Mouse (Mus musculus): ENCODE measurements around the gene Ern2. TPM values are rescaled to one million over a fixed set of nuclear protein-coding genes. Genes with fewer than 3 reads are reported as not detected.

The Ern2 gene
- 0.15 TPM in 1 of 2 replicates, not detected in the other for total RNA-seq (2021)
- long read RNA-seq, result 0 reads

DNA sequence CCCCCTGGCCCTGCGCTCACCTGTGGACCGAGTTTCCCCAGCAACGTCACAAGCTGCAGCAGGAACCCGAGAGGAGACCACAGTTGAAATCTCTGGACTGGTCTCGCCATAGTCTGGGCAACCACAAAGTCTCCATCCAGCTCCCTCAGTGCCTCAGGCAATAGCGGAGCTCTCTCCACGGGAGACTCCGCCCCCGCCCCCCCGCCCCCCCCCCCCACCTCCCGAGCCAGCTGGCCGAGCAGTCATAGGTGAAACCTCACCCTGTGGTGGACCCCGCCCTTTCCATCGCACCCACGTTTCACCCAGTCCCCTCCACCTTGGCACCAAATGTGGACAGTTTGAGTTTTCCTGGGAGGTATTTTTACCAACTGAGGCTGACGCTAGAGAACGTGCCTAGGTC is at the start of gene Ern2:
Gene Ern2 (minus strand): TSS at position 165 of the 400 bp plus-strand sequence.
- no peak for DNase-seq

GRCm38 (mm10) chr7:122230866-122231265 is 44.9 kb upstream of the Ern2 start:
- no peak for DNase-seq

- no peak for DNase-seq
Observed at GRCm38 (mm10) chr7:122229916-122230315, 43.9 kb upstream of the Ern2 start.

DNA sequence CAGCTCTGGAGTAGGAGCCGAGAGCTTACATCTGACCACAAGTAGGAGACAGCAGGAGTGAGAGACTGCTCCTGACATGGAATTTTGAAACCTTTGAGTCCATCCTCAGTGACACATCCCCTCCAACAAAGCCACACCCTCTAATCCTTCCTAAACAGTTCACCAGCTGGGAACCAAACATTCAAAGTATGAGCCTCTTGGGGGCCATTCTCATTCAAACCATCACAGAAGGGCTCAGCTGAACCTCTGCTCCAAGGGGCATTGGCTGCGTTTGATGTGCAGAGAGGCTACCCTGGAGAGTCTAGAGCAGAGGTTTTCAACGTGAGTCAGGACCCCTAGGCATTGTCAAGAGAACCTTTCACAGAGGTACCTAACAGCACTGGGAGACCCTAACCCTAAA is 43.3 kb upstream of the Ern2 start:
- no peak for DNase-seq

- no peak for DNase-seq
Observed at GRCm38 (mm10) chr7:122226744-122227143, 40.7 kb upstream of the Ern2 start.

GRCm38 (mm10) chr7:122226020-122226742 is 40.2 kb upstream of the Ern2 start:
- DNase-seq, result no peak

GRCm38 (mm10) chr7:122219315-122219801 is 33.4 kb upstream of the Ern2 start, which contains the start of gene Chp2:
Gene Chp2, plus strand, starts transcription at chr7:122219496.
- peak; percentile 60 for DNase-seq

GRCm38 (mm10) chr7:122208276-122209021 is 22.4 kb upstream of the Ern2 start:
- no peak for DNase-seq

- no peak for DNase-seq
Observed at GRCm38 (mm10) chr7:122206121-122206520, 20.1 kb upstream of the Ern2 start.

DNA sequence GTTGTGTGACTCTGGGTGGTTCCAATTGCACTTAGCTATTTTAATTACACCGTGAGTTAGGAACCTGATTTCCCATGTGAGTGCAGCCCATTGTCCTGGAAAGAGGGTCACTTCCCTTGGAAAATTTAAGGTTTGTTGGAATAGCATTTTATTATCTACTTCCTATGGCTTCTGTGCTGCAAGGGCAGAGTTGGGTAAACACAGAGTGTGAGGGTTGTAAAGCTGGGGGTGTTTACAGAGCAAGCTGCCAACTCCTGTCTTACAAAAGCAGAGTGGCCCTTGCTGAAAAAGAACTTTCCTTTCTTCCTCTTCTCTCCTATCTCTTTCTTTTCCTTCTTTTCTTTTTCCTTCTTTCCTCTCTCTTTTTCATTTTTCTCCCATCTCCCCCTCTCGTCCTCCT is 17.9 kb upstream of the Ern2 start:
- no peak for DNase-seq

GRCm38 (mm10) chr7:122199296-122199695 is 13.3 kb upstream of the Ern2 start:
- DNase-seq, result no peak

GRCm38 (mm10) chr7:122197306-122197705 is 11.3 kb upstream of the Ern2 start:
- DNase-seq, result peak; percentile 12

GRCm38 (mm10) chr7:122196771-122197170 is 10.8 kb upstream of the Ern2 start:
- DNase-seq, result no peak

DNA sequence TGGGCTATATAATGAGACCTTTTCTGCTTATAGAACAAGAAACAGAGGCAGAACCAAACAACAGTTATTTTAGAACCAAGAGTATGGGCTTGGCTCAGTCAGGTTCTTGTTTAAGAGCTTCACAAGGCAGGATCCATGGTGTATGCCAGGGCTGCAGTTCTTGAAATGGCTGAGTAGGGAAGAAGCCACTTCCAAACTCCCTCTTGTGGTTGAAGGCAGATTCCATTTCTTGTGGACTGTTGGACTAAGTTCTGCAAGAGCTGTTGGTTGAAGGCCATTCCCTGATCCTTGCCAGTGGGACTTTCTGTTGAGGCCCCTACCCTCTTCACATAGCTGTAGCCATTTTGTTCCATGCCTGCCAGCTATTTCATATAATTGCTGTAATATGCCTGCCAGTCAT is 7.9 kb upstream of the Ern2 start:
- DNase-seq, result no peak

GRCm38 (mm10) chr7:122191097-122191496 is 5.1 kb upstream of the Ern2 start:
- DNase-seq, result no peak

DNA sequence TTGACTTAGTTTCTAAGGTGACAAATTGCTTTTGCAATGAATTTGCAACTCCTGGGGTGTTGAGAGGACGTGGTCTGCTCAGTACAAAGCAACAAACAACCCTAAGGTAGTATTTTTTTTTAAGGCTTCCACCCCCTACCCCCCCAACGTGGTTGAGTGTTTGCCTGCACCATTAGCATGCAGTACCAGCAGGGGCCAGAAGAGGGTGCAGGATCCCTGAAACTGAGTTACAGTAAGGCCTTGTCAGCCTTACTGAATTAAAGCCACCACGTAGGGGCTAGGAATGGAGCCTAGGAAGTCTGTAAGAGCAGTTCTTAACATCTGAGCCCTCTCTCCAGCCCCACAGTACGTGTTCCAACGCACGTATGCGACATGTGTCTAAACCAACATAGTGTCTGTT is 3.5 kb upstream of the Ern2 start:
- DNase-seq, result peak; percentile 30

GRCm38 (mm10) chr7:122184569-122184968 is 1.4 kb downstream of the Ern2 start:
- no peak for DNase-seq

DNA sequence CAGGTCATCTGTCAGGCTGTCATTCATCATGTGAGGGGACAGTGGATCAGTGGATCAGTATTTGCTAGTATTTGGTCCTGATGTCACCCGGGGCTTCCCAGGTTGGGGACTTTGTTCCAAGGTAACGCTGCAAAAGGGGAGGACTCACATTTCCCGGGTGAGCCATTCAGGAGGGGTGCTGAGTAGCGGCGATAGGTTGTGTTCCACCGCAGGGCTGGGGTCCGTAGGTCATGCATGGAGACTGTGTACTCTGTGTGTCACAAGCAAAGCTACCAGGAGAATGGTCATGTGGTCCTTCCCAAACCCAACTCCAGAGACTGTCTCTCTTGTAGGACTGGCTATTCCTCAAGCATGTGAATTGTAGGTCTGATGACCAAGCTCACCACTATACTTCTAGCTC is 5.3 kb downstream of the Ern2 start:
- DNase-seq, result no peak

GRCm38 (mm10) chr7:122171613-122172012 is 14.4 kb downstream of the Ern2 start:
- no peak for DNase-seq

GRCm38 (mm10) chr7:122170705-122171104 is 15.3 kb downstream of the Ern2 start:
- DNase-seq, result no peak

DNA sequence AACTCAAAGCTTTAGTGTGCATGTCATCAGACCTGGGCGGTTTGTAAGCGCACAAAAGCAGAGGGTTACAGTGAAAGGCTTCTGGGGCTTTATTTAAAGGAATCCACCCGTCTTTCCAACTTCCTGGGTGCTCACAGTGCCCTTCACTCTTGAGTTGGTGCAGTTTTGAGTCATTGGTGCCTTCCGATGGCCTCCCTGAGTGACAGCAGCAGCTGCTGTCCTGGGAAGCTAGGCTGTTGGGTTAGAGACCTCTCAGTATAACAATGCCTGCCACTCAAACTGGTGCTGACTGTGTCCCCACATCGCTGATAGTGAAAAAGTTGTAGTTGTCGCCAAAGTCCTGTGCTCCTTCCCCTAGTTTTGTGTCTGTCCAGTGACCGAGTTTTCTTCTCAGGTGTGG is 18.8 kb downstream of the Ern2 start:
- no peak for DNase-seq

DNA sequence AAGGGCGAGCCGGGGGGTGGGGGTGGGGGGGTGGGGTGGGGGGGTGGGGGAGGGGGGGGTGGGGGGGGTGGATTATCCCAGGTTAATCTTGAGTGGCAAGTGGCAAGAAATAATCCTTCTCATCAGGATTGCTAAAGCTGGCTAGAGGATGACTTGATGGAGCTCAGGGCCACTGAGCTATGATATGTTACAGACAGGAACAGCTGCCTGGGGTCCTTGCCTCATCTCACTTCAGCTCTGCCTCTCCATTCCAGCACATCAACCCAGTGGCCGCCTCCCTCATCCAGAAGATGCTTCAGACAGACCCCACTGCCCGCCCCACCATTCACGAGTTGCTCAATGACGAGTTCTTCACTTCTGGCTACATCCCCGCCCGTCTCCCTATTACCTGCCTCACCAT is 22.2 kb downstream of the Ern2 start:
- DNase-seq, result no peak

DNA sequence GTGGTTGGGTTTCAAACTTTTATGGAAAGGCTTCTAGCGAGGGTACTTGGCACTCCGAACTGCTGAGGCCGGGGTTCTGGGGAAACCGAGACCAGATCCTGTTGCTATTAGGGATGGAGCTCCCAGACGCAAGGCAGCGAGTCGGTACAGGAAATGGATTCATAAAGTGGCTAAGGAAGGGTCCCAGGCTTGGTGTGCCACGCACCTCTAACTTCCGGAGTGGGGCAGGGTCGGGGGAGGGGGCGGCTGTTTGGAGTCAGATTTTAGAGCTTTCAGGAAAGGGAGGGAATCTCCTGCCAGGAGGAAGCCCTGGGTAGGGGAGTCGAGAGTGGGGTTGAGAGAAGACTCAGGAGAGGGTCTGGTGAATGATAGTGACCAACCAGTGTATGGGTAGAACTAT is 26.0 kb downstream of the Ern2 start:
- no peak for DNase-seq
